Mouse (Mus musculus): ENCODE measurements around the gene Gm10762. TPM values are rescaled to one million over a fixed set of nuclear protein-coding genes. Genes with fewer than 3 reads are reported as not detected.

The Gm10762 gene
- polyA plus RNA-seq, 1 experiment from 2014 or later, result 9.9 TPM

DNA sequence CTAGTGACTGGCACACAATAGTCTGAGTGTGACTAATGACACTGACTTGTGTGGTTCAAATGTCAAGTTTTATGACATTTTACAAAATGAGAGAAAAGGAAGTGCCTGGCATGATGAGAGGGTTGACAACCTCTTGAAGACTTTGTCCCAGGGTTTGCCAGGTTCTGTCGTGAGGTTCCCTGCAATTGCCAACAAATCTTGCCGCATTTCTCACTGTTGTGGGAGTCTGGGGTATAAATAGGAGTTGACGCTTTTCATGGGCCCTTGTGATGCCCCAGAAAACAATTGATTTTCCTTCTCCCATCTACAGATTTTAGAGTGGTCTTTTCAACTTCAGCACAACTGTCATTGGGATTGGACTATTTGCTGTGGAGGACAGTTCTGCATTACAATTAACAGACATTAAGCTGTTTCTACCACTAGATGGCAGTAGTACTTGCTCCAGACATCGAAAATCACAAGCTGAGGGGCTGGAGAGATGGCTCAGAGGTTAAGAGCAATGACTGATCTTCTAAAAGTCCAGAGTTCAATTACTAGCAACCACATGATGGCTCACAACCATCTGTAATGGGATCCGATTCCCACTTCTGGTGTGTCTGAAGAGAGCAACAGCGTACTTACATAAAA is 19.4 kb downstream of the Gm10762 start:
- no peak overlapping the region for H3K4me2 ChIP-seq (ENCODE audit: low read depth, low read length)
- WGBS (ENCODE audit: insufficient replicate concordance), result 34% methylated on average over 6 of the region's 6 CpGs
- H3K4me3 ChIP-seq (ENCODE audit: low read depth, low read length), result no peak overlapping the region
- H3K4me1 ChIP-seq (ENCODE audit: insufficient read depth), result no peaks in the 10 kb centered on the region
- ATAC-seq (no peak), DNase-seq (no peak)
- no peaks in the 10 kb centered on the region for H3K27me3 ChIP-seq (ENCODE audit: insufficient read depth, low read length)
- H3K27ac ChIP-seq (ENCODE audit: low read depth), result no peak overlapping the region
- TF ChIP-seq EP300 (IDR thresholded peaks at IDR 0.05; ENCODE audit: low read depth), result no peak
- peak; percentile 91 for TF ChIP-seq CTCF (IDR thresholded peaks at IDR 0.05; ENCODE audit: low read depth)
- no peaks in the 10 kb centered on the region for H3K36me3 ChIP-seq (replicated peaks; ENCODE audit: insufficient read depth, low read length)
- no peaks in the 10 kb centered on the region for H3K9me3 ChIP-seq (ENCODE audit: low read length)
- H3K9ac ChIP-seq (replicated peaks), result no peak overlapping the region

GRCm38 (mm10) chr2:128943538-128944528 is 23.7 kb downstream of the Gm10762 start, which contains the start of gene Zc3h8:
Zc3h8 (minus strand) TSS chr2:128944077.
- Histone ChIP-seq H3K4me1 (ENCODE audit: insufficient read depth) (peaks cover 3% of the 10 kb centered on the region; the same call in 1 of the 2 replicates), H3K9ac (replicated peaks) (peak within 1 kb of the TSS; percentile 70), H3K27ac (ENCODE audit: low read depth) (peak within 1 kb of the TSS; percentile 85), H3K27me3 (ENCODE audit: insufficient read depth, low read length) (no peaks in the 10 kb centered on the region), H3K9me3 (ENCODE audit: low read length) (no peaks in the 10 kb centered on the region), H3K4me2 (ENCODE audit: low read depth, low read length) (peak within 1 kb of the TSS; percentile 86), H3K4me3 (ENCODE audit: low read depth, low read length) (peak within 1 kb of the TSS; percentile 79), H3K36me3 (replicated peaks; ENCODE audit: insufficient read depth, low read length) (peaks cover 5% of the 10 kb centered on the region; the same call in 1 of the 2 replicates)
- TF ChIP-seq EP300 (IDR thresholded peaks at IDR 0.05; ENCODE audit: low read depth) (no peak), CTCF (IDR thresholded peaks at IDR 0.05; ENCODE audit: low read depth) (no peak)
- 2% methylated on average over 64 of the region's 65 CpGs for WGBS (ENCODE audit: insufficient replicate concordance)
- DNase-seq, result peak; percentile 98
- peak; percentile 97 for ATAC-seq

GRCm38 (mm10) chr2:128936256-128936655 is 31.3 kb downstream of the Gm10762 start:
- TF ChIP-seq CTCF (IDR thresholded peaks at IDR 0.05; ENCODE audit: low read depth) (no peak), EP300 (IDR thresholded peaks at IDR 0.05; ENCODE audit: low read depth) (no peak)
- Histone ChIP-seq H3K36me3 (replicated peaks; ENCODE audit: insufficient read depth, low read length) (peaks cover 9% of the 10 kb centered on the region; the same call in 1 of the 2 replicates), H3K27ac (ENCODE audit: low read depth) (no peak overlapping the region), H3K4me1 (ENCODE audit: insufficient read depth) (peaks cover 4% of the 10 kb centered on the region; the same call in 1 of the 2 replicates), H3K4me2 (ENCODE audit: low read depth, low read length) (no peak overlapping the region), H3K4me3 (ENCODE audit: low read depth, low read length) (no peak overlapping the region), H3K27me3 (ENCODE audit: insufficient read depth, low read length) (no peaks in the 10 kb centered on the region), H3K9ac (replicated peaks) (no peak overlapping the region), H3K9me3 (ENCODE audit: low read length) (no peaks in the 10 kb centered on the region)
- no peak for ATAC-seq
- DNase-seq, result no peak
- WGBS (ENCODE audit: insufficient replicate concordance), result 51% methylated on average over 3 of the region's 3 CpGs

DNA sequence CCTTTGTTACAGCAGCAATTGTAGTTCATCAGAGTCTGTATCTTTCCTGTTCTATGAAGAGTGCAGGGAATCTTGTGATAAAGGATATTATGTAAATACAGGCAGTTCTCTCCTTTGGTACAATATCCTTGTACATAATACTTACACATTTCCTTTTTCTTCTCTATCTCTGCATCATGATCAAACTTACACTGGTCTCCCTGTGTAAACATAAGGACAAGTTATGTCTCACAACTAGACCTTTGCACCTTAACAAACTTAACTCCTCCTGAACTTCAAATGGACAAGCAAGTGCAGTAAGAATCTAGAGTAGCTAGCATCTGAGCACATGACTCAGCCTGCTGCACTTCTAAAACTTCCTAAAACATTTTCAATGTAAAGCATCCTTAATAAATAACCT is 36.8 kb downstream of the Gm10762 start:
- ATAC-seq, result no peak
- H3K27ac ChIP-seq (ENCODE audit: low read depth), result no peak overlapping the region
- H3K36me3 ChIP-seq (replicated peaks; ENCODE audit: insufficient read depth, low read length), result peaks cover 16% of the 10 kb centered on the region
- H3K27me3 ChIP-seq (ENCODE audit: insufficient read depth, low read length), result no peaks in the 10 kb centered on the region
- H3K4me1 ChIP-seq (ENCODE audit: insufficient read depth), result no peaks in the 10 kb centered on the region
- DNase-seq, result no peak
- no peak overlapping the region for H3K4me2 ChIP-seq (ENCODE audit: low read depth, low read length)
- no peak overlapping the region for H3K4me3 ChIP-seq (ENCODE audit: low read depth, low read length)
- TF ChIP-seq CTCF (IDR thresholded peaks at IDR 0.05; ENCODE audit: low read depth) (no peak), EP300 (IDR thresholded peaks at IDR 0.05; ENCODE audit: low read depth) (no peak)
- H3K9me3 ChIP-seq (ENCODE audit: low read length), result no peaks in the 10 kb centered on the region
- no peak overlapping the region for H3K9ac ChIP-seq (replicated peaks)

DNA sequence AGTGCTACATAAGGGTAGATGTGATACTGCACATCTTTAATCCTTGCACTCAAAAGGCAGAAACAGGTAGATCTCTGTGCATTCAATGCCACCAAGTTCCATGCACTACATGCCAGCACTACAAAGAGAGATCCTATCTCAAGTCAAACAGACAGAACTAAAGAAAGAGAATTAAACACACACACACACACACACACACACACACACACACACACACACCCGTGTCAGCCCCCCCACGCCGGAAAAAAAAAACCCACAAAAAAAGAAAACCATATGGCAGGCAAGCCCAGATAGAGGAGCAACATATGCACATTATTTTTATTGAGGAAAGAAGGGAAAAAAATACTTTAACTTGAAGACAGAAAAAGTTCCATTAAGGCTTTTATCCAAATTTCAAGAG is 39.1 kb downstream of the Gm10762 start:
- no peaks in the 10 kb centered on the region for H3K4me1 ChIP-seq (ENCODE audit: insufficient read depth)
- ATAC-seq (no peak), DNase-seq (no peak)
- no peak overlapping the region for H3K27ac ChIP-seq (ENCODE audit: low read depth)
- no peaks in the 10 kb centered on the region for H3K27me3 ChIP-seq (ENCODE audit: insufficient read depth, low read length)
- H3K36me3 ChIP-seq (replicated peaks; ENCODE audit: insufficient read depth, low read length), result peaks cover 18% of the 10 kb centered on the region
- 77% methylated on average over 3 of the region's 3 CpGs for WGBS (ENCODE audit: insufficient replicate concordance)
- no peak overlapping the region for H3K9ac ChIP-seq (replicated peaks)
- H3K4me3 ChIP-seq (ENCODE audit: low read depth, low read length), result no peak overlapping the region
- TF ChIP-seq EP300 (IDR thresholded peaks at IDR 0.05; ENCODE audit: low read depth) (no peak), CTCF (IDR thresholded peaks at IDR 0.05; ENCODE audit: low read depth) (no peak)
- H3K4me2 ChIP-seq (ENCODE audit: low read depth, low read length), result no peak overlapping the region
- H3K9me3 ChIP-seq (ENCODE audit: low read length), result no peaks in the 10 kb centered on the region

DNA sequence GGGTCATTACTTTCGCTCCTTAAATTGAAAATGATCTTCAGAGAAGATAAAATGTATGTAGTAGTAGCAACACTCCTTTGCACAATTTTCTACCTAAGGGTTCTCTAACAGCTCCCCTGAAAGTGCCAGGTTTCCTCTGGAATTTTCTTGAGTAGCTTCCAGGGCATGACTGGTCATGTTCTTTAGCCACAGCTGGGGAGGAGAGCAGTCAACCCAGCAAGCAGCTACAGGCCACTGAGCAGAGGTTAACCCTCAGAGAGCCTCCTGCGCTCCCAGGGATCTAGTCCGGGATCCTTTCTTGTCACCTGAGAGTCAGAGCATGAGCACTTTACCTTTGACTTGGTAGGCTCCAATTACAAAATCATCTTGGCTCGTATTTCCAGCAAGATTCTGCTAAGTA is 42.7 kb downstream of the Gm10762 start:
- no peaks in the 10 kb centered on the region for H3K9me3 ChIP-seq (ENCODE audit: low read length)
- H3K9ac ChIP-seq (replicated peaks), result no peak overlapping the region
- no peak overlapping the region for H3K27ac ChIP-seq (ENCODE audit: low read depth)
- WGBS (ENCODE audit: insufficient replicate concordance), result 85% methylated on average over 4 of the region's 4 CpGs
- ATAC-seq, result no peak
- no peaks in the 10 kb centered on the region for H3K27me3 ChIP-seq (ENCODE audit: insufficient read depth, low read length)
- H3K4me3 ChIP-seq (ENCODE audit: low read depth, low read length), result no peak overlapping the region
- peaks cover 10% of the 10 kb centered on the region for H3K36me3 ChIP-seq (replicated peaks; ENCODE audit: insufficient read depth, low read length)
- TF ChIP-seq CTCF (IDR thresholded peaks at IDR 0.05; ENCODE audit: low read depth) (no peak), EP300 (IDR thresholded peaks at IDR 0.05; ENCODE audit: low read depth) (no peak)
- no peaks in the 10 kb centered on the region for H3K4me1 ChIP-seq (ENCODE audit: insufficient read depth)
- no peak overlapping the region for H3K4me2 ChIP-seq (ENCODE audit: low read depth, low read length)
- no peak for DNase-seq

Small RNA genes within 50 kb of the gene (microRNA-seq; reads per million reads assigned to microRNA genes)
- not detected for gene Gm22859

Other genes starting within 250 kb of the Gm10762 start
- 15.7 and 17.5 TPM in 2 replicates for gene Tmem87b, start 149.6 kb downstream of the Gm10762 start, polyA plus RNA-seq (2015; fragmentation: Nextera tagmentation; extraction: Ambion mirVana)
- 0.09 and 0.16 TPM in 2 replicates for gene Fbln7, start 104.7 kb downstream of the Gm10762 start, polyA plus RNA-seq (2015; fragmentation: Nextera tagmentation; extraction: Ambion mirVana)
- gene Zc3h8, start 23.6 kb downstream of the Gm10762 start, polyA plus RNA-seq (2015; fragmentation: Nextera tagmentation; extraction: Ambion mirVana), result 3.0 and 3.6 TPM in 2 replicates
- 0.97 and 1.2 TPM in 2 replicates for gene Zc3h6, start 323 bp downstream of the Gm10762 start, polyA plus RNA-seq (2015; fragmentation: Nextera tagmentation; extraction: Ambion mirVana)
- not detected in 2 replicates for gene Vinac1, start 80.4 kb upstream of the Gm10762 start, polyA plus RNA-seq (2015; fragmentation: Nextera tagmentation; extraction: Ambion mirVana)
- gene Ttl, start 98.2 kb upstream of the Gm10762 start, polyA plus RNA-seq (2015; fragmentation: Nextera tagmentation; extraction: Ambion mirVana), result 1.2 and 1.9 TPM in 2 replicates
- gene Polr1b, start 133.3 kb upstream of the Gm10762 start, polyA plus RNA-seq (2015; fragmentation: Nextera tagmentation; extraction: Ambion mirVana), result 6.5 and 7.1 TPM in 2 replicates
- gene Chchd5, start 162.0 kb upstream of the Gm10762 start, polyA plus RNA-seq (2015; fragmentation: Nextera tagmentation; extraction: Ambion mirVana), result 12.8 and 13.0 TPM in 2 replicates
- 20.2 and 24.9 TPM in 2 replicates for gene Slc20a1, start 231.0 kb upstream of the Gm10762 start, polyA plus RNA-seq (2015; fragmentation: Nextera tagmentation; extraction: Ambion mirVana)

Data from liver, postnatal 0 days (tissue).